Mouse (Mus musculus): ENCODE data around the gene Irf2bp1. TPM values are rescaled to one million over a fixed set of nuclear protein-coding genes. Genes with fewer than 3 reads are reported as not detected.

Irf2bp1 gene
- 10 to 100 TPM; 36.9 to 37.2 TPM for total RNA-seq (2021)
- long read RNA-seq, experiment 1, transcript Irf2bp1-201 (1 exons, 2,734 nt): major isoform, 137 of 137 reads
- long read RNA-seq, experiment 1, partial matches to known transcripts: 0 of 137 reads
- long read RNA-seq, experiment 1, other reads (novel, unspliced or antisense): 0 of 137 reads
- long read RNA-seq, experiment 2, transcript Irf2bp1-201 (1 exons, 2,734 nt): major isoform, 79 of 79 reads
- long read RNA-seq, experiment 2, partial matches to known transcripts: 0 of 79 reads
- long read RNA-seq, experiment 2, other reads (novel, unspliced or antisense): 0 of 79 reads

- DNase-seq: peak; percentile 95
These were observed at the start of gene Irf2bp1 for GRCm38 (mm10) chr7:19003902-19004630. Gene Irf2bp1, plus strand, starts transcription at chr7:19004044.

DNA sequence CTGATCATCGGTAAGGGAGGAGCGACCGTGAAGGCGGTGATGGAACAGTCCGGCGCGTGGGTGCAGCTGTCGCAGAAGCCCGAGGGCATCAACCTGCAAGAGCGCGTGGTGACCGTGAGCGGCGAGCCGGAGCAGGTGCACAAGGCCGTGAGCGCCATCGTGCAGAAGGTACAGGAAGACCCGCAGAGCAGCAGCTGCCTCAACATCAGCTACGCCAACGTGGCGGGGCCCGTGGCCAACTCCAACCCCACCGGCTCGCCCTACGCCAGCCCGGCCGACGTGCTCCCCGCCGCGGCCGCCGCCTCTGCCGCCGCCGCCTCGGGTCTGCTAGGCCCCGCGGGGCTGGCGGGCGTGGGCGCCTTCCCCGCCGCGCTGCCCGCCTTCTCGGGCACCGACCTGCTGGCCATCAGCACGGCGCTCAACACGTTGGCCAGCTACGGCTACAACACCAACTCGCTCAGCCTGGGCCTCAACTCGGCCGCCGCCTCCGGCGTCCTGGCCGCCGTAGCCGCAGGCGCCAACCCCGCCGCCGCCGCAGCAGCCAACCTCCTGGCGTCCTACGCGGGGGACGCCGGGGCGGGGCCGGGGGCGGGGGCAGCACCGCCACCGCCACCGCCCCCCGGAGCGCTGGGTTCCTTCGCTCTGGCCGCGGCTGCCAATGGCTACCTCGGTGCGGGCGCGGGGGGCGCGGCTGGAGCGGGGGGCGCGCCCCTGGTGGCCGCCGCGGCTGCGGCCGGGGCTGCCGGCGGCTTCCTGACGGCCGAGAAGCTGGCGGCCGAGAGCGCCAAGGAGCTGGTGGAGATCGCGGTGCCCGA is 46.1 kb upstream of the Irf2bp1 start:
- peak; percentile 85 for DNase-seq

DNA sequence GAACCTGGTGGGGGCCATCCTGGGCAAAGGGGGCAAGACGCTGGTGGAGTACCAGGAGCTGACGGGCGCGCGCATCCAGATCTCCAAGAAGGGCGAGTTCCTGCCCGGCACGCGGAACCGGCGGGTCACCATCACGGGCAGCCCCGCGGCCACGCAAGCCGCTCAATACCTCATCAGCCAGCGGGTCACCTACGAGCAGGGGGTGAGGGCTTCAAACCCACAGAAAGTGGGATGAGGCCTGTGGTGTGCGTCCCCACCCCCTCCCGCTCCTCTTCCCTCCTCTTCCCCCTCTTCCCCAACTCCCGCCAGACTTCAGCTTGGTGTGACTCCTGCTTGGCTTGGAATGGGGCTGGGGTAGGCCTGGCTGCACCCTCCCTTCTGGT is 45.5 kb upstream of the Irf2bp1 start:
- DNase-seq: no peak

DNA sequence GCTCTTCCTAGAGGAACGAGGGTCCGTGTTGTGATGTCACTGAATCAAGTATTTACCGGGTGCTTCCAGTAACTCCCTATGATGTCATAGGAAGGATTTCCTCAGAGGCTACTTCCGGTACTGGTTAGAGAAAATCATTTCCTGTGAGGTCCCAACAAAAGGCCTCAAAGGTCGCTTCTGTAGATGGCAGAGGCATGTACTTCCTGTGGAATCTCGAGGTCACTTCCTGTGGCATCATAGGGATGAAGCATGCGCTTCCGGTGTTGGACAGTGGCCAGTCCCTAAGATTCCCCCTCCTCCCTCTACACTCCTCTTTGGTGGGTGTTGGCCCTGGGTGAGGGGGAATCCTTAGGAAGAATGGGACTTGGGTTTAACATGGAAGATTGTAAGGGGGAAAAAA is 44.4 kb upstream of the Irf2bp1 start:
- peak; percentile 34 for DNase-seq

DNA sequence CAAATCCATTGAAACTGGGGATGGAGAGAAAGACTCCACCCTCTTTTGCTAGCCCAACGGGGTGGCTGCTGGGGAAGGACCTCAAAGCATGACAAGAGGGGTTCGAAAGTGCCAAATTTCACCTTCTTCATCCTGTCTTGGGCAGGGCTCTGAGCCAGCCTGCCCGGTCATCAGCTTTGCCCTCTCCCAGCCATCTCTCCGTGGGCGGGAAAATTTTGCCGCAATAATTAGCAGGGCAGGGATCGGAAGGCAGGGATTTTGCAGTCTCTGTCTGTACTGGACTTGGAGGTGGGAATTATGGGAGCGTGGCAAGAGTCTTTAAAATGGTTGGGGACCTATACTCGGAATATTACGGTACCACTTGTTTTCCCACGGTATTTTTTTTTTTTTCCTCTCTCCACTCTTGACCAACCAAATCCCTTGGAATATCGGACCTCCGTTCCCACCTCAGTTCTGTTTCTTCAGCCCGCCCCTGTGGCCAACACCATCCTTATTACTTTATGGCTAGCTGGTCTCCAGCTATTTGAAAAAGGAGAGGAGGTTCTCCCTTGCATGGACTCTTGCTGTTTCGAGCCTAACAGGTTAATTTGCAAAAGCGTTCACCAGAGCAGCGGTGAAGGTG is 41.6 kb upstream of the Irf2bp1 start:
- no peak for DNase-seq

GRCm38 (mm10) chr7:18962795-18963194 is 41.0 kb upstream of the Irf2bp1 start:
- no peak for DNase-seq

DNA sequence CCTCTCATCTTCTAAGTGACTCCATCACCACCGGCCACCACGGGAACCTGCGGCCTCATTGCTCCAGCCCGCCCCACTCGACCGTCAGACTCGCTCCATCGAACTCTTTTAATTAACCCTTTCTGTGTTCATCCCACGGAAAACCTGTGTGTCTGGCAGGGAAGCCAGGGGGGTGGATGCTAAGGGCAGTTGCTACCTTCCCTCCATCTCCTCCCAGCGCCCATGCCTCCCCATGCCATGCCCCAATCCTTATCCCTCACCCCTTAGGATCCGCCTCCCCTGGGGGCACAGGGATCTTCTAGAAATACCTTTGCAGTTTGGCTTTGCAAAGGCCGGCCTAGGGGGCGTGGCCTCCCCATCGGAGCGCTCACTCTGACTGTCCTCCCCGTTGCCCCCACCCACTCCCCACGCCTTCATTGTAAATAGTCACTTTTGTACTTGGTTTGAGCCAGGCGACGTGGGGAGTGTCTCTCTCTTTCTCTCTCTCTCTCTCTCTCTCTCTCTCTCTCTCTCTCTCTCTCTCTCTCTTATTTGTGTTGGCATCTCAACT is 40.5 kb upstream of the Irf2bp1 start:
- no peak for DNase-seq

DNA sequence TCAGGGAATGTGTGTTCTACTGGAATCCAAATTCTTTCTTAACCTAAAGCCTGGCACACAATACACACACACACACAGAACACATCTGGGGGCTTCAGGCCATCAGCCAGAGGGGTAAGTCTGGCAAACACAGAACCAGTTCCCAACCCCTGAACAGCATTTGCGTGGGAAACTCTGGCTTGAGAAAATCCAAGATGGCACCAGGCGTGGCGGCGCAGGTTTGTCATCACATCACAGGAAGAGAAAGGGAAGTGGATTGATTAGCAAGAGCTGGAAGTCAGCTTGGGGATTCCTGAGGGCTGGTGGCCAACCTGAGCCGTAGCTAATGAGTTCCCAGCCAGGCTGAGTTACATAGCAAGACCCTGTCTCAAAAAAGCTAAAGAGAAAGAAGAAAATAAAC is 38.5 kb upstream of the Irf2bp1 start:
- DNase-seq: no peak

GRCm38 (mm10) chr7:18967603-18968002 is 36.2 kb upstream of the Irf2bp1 start:
- no peak for DNase-seq

DNA sequence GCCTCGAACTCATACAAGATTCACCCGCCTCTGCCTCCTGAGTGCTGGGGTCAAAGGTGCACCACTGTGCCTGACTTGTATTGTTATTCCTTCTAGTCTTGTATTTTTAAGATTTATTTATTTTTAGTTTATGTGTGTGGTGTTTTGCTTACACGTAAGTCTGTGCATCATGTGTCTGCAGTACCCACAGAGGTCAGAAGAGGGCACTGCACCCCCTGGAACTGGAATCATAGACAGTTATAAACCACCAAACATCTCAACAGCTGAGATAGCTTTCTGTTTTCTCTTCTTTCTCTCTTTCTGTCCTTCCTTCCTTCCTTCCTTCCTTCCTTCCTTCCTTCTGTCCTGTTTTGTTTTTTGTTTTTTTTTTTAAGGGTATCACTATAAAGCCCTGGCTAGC is 32.9 kb upstream of the Irf2bp1 start:
- DNase-seq: no peak

GRCm38 (mm10) chr7:18978381-18978780 is 25.5 kb upstream of the Irf2bp1 start:
- no peak for DNase-seq

DNA sequence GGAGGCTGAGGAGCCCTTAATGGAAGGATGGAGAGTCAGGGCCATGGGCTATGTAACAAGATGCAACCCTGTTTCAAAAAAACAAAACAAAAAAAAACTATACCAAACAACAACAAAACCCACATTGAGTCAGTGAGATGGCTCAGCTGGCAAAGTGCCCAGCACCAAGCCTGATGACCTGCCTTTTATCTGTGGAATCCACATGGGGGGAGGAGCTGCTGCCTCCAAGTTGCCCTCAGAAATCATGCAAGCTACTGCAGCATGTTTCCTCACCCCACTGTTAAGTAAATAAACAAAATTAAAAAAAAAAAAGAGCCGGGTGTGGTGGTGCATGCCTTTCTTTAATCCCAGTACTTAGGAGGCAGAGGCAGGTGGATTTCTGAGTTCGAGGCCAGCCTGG is 17.3 kb upstream of the Irf2bp1 start:
- DNase-seq: no peak

- DNase-seq: no peak
These were observed 16.7 kb upstream of the Irf2bp1 start, which contains the start of gene Nanos2 for GRCm38 (mm10) chr7:18987100-18987499. Gene Nanos2, plus strand, starts transcription at chr7:18987400.

- no peak for DNase-seq
These were observed 16.1 kb upstream of the Irf2bp1 start for GRCm38 (mm10) chr7:18987747-18988146.

GRCm38 (mm10) chr7:18988780-18989179 is 15.1 kb upstream of the Irf2bp1 start:
- DNase-seq: no peak

DNA sequence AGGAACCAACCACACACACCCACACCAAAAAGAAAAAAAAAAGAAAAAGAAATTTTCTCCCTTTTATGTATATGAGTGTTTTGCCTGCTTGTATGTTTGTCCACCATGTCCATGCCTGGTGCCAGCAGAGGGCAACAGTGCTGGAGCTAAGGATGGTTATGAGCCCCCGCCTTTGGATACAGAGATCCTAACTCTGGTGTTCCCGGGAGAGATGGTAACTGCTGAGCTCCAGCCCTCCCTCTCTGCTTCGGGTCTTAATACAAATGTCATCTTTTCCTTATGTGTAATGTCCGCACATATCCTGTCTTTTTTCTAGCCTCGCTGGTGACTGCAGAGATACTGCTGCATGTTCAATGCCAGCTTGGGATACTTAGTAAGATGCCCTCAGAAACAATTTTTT is 13.8 kb upstream of the Irf2bp1 start:
- no peak for DNase-seq

DNA sequence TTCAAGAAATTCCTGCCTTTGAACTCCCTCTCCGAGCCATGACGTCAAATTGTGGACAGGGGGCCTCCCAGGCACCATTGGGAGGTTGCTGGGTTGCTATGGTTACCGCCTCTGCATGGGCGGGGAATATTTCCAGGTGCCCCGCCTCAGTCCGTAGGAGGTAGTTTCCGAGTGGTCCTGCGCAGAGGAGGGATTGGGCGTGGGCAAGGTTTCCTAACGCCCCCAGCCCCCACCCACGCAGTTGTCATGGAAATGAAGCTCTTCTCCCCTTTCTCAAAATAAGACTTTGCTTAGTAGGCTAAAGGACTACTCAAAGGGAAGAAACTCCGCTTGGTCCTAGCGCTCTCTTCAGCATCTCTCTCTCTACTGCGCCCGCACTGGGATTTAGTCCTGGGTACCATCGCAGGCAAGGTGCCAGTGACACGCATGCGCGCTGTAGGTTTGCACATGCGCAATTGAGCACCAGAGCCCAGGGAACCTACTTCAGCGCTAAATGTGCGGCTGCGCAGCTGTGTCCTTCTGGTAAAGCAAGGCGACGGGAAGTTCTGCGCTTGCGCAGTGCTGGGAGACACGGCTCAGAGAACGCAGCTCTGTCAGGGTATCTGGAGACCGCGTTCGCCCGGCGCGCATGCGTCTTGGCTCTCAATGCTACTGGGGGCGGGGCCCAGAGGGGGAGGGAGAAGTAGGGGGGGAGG is 13.1 kb upstream of the Irf2bp1 start, which contains the start of gene Mypop:
Gene Mypop (plus strand): TSS at position 645 of the 695 bp plus-strand sequence.
- DNase-seq: peak; percentile 99

DNA sequence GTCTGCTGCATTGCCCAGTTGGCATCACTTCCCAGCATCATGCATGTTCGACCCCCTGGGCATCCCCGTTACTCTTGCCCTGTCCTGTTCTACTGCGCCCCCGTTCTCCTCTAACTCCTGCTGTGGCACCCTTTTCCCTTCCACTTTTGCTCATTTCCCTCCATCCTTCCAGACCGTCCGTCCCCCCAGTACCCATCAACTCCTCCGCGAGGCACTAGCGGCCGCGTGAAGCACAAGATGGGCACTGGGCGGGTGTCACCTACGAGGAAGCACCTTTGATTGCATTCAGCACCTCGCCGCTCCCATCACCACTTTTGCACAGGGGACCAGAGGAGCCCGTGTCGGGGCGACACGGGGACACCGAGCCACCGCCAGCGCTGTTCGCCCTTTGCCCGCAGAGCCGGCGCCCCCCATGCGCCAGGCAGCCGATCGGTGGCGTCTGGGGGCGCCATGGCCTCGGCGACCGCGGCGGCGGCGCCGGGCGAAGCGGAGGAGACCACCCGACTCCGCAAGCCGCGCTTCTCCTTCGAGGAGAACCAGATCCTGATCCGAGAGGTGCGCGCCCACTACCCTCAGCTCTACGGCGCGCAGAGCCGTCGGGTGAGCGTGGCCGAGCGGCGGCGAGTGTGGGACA is 12.1 kb upstream of the Irf2bp1 start:
- peak; percentile 38 for DNase-seq

GRCm38 (mm10) chr7:18992294-18992675 is 11.6 kb upstream of the Irf2bp1 start:
- peak; percentile 52 for DNase-seq

DNA sequence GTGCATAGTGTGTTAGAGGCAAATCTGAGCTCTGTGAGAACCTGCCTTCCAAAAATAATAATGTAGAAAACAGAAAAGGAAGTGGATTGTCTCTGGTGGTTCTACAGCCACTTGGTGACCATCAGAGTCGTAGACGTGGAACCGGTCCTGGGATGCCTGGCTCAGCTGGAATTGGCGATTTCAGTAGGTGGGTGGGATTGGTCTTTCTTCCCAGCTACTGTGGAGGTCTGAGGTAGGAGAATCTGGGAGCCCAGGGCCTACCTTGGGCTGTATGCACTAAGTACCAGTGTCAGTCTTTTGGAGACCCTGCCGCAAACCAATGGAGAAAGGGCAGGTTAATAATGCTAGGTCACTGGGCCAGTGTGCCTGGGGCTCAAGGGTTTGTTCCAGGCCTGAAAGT is 10.8 kb upstream of the Irf2bp1 start:
- no peak for DNase-seq

- no peak for DNase-seq
These were observed 5.0 kb upstream of the Irf2bp1 start for GRCm38 (mm10) chr7:18998835-18999234.
